Mouse (Mus musculus) cortical plate, adult 2 months (tissue): ENCODE results near the gene Tmem132b.

Source experiments
- CTCF ChIP-seq: fragments of 200-500 bp; IDR thresholded peaks from 2 replicates; pipeline ENCODE4 v1.5.1; 2011; ENCODE audit warnings: mild to moderate bottlenecking, control low read depth, low read length; ENCODE audit not compliant: insufficient read depth; ENCODE audit errors: extremely low read depth
- POLR2A ChIP-seq: fragments of 200-500 bp; IDR thresholded peaks from 2 replicates; pipeline ENCODE4 v1.6.1; 2011; ENCODE audit warnings: mild to moderate bottlenecking, low read length, control low read depth; ENCODE audit not compliant: insufficient read depth; ENCODE audit errors: extremely low read depth

DNA sequence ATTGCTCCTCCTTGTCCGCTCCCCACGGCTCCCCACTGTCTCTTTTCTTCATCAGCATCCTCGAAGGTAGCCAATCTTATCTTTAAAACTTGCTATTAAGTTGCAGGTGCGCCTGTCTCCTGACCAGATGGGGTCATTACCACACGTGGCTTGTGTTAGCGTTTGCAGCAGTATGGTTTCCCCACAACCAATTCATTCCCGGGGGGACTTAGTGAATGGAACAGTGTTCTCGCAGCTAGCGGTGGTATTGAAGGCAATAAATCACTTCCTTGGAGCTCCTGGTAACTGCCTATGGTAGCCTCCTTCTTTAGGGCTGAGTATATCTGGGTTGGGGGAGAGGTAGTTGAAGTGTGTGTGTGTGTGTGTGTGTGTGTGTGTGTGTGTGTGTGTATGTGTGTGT lies 196.4 kb downstream of the Tmem132b start:
- TF ChIP-seq CTCF (no peak), POLR2A (no peak)
